Mouse (Mus musculus) MEL (cell line): ENCODE measurements around the gene Topaz1. TPM values are rescaled to one million over a fixed set of nuclear protein-coding genes. Genes with fewer than 3 reads are reported as not detected.

Experiments used
- DNase-seq: peaks from one replicate; pipeline ENCODE4 v3.0.0; 2011; ENCODE audit warnings: low read depth, low spot score
- H3K27ac ChIP-seq: 2 replicates; pipeline ENCODE4 v1.5.1; 2012; ENCODE audit warnings: low read depth, mild to moderate bottlenecking, control low read depth, low read length, moderate library complexity; ENCODE audit not compliant: control insufficient read depth
- H3K27me3 ChIP-seq, 2 experiments: fragments of 150-350 bp in 1 of 2; sonication (generic) in 1 of 2; 2 replicates each; pipeline ENCODE4 v1.6.1; 2012; ENCODE audit warnings: low read length in 2 of 2, mild to moderate bottlenecking in 2 of 2, improper control_type of control experiment in 1 of 2, moderate library complexity in 1 of 2; ENCODE audit not compliant: insufficient read depth in 2 of 2, control insufficient read depth in 1 of 2
- H3K36me3 ChIP-seq, 2 experiments: 2 replicates each; pipeline ENCODE4 v1.6.1; 2012 to 2014; ENCODE audit warnings: low read length in 2 of 2, improper control_type of control experiment in 1 of 2, inconsistent platforms in 1 of 2, mild to moderate bottlenecking in 1 of 2; ENCODE audit not compliant: insufficient read depth in 2 of 2, control insufficient read depth in 1 of 2
- H3K4me1 ChIP-seq, 2 experiments: fragments of 150-350 bp in 1 of 2; sonication (generic) in 1 of 2; 2 replicates each; pipeline ENCODE4 v1.6.1; 2012; ENCODE audit warnings: low read length in 2 of 2, improper control_type of control experiment in 1 of 2, mild to moderate bottlenecking in 1 of 2; ENCODE audit not compliant: insufficient read depth in 2 of 2, control insufficient read depth in 1 of 2
- H3K4me3 ChIP-seq, 2 experiments: fragments of 150-350 bp in 1 of 2; sonication (generic) in 1 of 2; 2 replicates each; pipeline ENCODE4 v1.5.1; 2012; ENCODE audit warnings: low read depth in 2 of 2, low read length in 2 of 2, mild to moderate bottlenecking in 2 of 2, moderate library complexity in 2 of 2, control low read depth in 1 of 2, improper control_type of control experiment in 1 of 2; ENCODE audit not compliant: control insufficient read depth in 1 of 2, insufficient read depth in 1 of 2
- H3K79me2 ChIP-seq: 2 replicates; pipeline ENCODE4 v1.6.1; 2012; ENCODE audit warnings: mild to moderate bottlenecking, low read length, moderate library complexity; ENCODE audit not compliant: control insufficient read depth, poor library complexity, insufficient read depth
- H3K9ac ChIP-seq: 2 replicates; pipeline ENCODE4 v1.6.1; 2012; ENCODE audit warnings: low read depth, mild to moderate bottlenecking, control low read depth, low read length, moderate library complexity; ENCODE audit not compliant: control insufficient read depth, poor library complexity, severe bottlenecking
- H3K9me3 ChIP-seq: fragments of 150-350 bp; sonication (generic); replicated peaks from 2 replicates; pipeline ENCODE4 v1.6.1; 2012; ENCODE audit warnings: mild to moderate bottlenecking, low read length, improper control_type of control experiment, moderate library complexity; ENCODE audit not compliant: insufficient read depth
- BHLHE40 ChIP-seq: IDR thresholded peaks from 2 replicates; pipeline ENCODE4 v1.6.1; 2012; ENCODE audit warnings: low read depth, mild to moderate bottlenecking, inconsistent platforms, low read length, improper control_type of control experiment, borderline replicate concordance
- CHD1 ChIP-seq: IDR thresholded peaks from 2 replicates; pipeline ENCODE4 v1.6.1; 2012; ENCODE audit warnings: low read depth, mild to moderate bottlenecking, inconsistent platforms, low read length, improper control_type of control experiment
- CHD2 ChIP-seq: IDR thresholded peaks from 2 replicates; pipeline ENCODE4 v1.6.1; 2011; ENCODE audit warnings: low read length, improper control_type of control experiment
- ELF1 ChIP-seq: IDR thresholded peaks from 2 replicates; pipeline ENCODE4 v1.6.1; 2014; ENCODE audit warnings: low read depth, mild to moderate bottlenecking, inconsistent platforms, low read length, improper control_type of control experiment, moderate library complexity
- EP300 ChIP-seq, 2 experiments: IDR thresholded peaks; 2 replicates each; pipeline ENCODE4 v1.6.1; 2011; ENCODE audit warnings: improper control_type of control experiment in 2 of 2, low read length in 2 of 2, low read depth in 1 of 2, mild to moderate bottlenecking in 1 of 2
- ETS1 ChIP-seq: IDR thresholded peaks from 2 replicates; pipeline ENCODE4 v1.6.1; 2012; ENCODE audit warnings: low read depth, mild to moderate bottlenecking, inconsistent platforms, low read length, improper control_type of control experiment, moderate library complexity
- GABPA ChIP-seq: IDR thresholded peaks from 2 replicates; pipeline ENCODE4 v1.6.1; 2012; ENCODE audit warnings: low read depth, mild to moderate bottlenecking, inconsistent platforms, low read length, improper control_type of control experiment, moderate library complexity
- MAFK ChIP-seq: IDR thresholded peaks from 2 replicates; pipeline ENCODE4 v1.6.1; 2011; ENCODE audit warnings: low read depth, mild to moderate bottlenecking, low read length, improper control_type of control experiment, borderline replicate concordance
- MAZ ChIP-seq: IDR thresholded peaks from 2 replicates; pipeline ENCODE4 v1.6.1; 2012; ENCODE audit warnings: low read depth, mild to moderate bottlenecking, inconsistent platforms, low read length, improper control_type of control experiment
- MEF2A ChIP-seq: IDR thresholded peaks from 2 replicates; pipeline ENCODE4 v1.6.1; 2014; ENCODE audit warnings: low read depth, mild to moderate bottlenecking, inconsistent platforms, low read length, improper control_type of control experiment; ENCODE audit not compliant: poor library complexity, insufficient replicate concordance, severe bottlenecking; ENCODE audit errors: extremely low read depth
- MXI1 ChIP-seq: IDR thresholded peaks from 2 replicates; pipeline ENCODE4 v1.6.1; 2011; ENCODE audit warnings: mild to moderate bottlenecking, low read depth, low read length, improper control_type of control experiment
- MYC ChIP-seq: IDR thresholded peaks from 2 replicates; pipeline ENCODE4 v1.6.1; 2011; ENCODE audit warnings: low read depth, mild to moderate bottlenecking, low read length, improper control_type of control experiment, moderate library complexity
- NELFE ChIP-seq: IDR thresholded peaks from 2 replicates; pipeline ENCODE4 v1.6.1; 2011; ENCODE audit warnings: low read depth, low read length, improper control_type of control experiment
- POLR2A ChIP-seq, 2 experiments: IDR thresholded peaks; 2 replicates each; pipeline ENCODE4 v1.6.1; 2011 to 2012; ENCODE audit warnings: low read length in 2 of 2, mild to moderate bottlenecking in 2 of 2, control low read depth in 1 of 2, improper control_type of control experiment in 1 of 2, low read depth in 1 of 2, moderate library complexity in 1 of 2; ENCODE audit not compliant: control insufficient read depth in 1 of 2, insufficient read depth in 1 of 2, poor library complexity in 1 of 2
- POLR2AphosphoS2 ChIP-seq: IDR thresholded peaks from 2 replicates; pipeline ENCODE4 v1.6.1; 2011; ENCODE audit warnings: low read length, improper control_type of control experiment
- RAD21 ChIP-seq: IDR thresholded peaks from 2 replicates; pipeline ENCODE4 v1.6.1; 2011; ENCODE audit warnings: mild to moderate bottlenecking, low read depth, low read length, improper control_type of control experiment
- RCOR1 ChIP-seq: IDR thresholded peaks from 2 replicates; pipeline ENCODE4 v1.6.1; 2012; ENCODE audit warnings: low read depth, mild to moderate bottlenecking, inconsistent platforms, low read length, improper control_type of control experiment
- SMC3 ChIP-seq: IDR thresholded peaks from 2 replicates; pipeline ENCODE4 v1.6.1; 2011; ENCODE audit warnings: low read depth, low read length, improper control_type of control experiment
- TAL1 ChIP-seq: IDR thresholded peaks from 2 replicates; pipeline ENCODE4 v1.6.1; 2012; ENCODE audit warnings: mild to moderate bottlenecking, inconsistent platforms, low read length, moderate library complexity, mixed read lengths
- TBP ChIP-seq: IDR thresholded peaks from 2 replicates; pipeline ENCODE4 v1.8.0; 2011; ENCODE audit warnings: low read depth, low read length, improper control_type of control experiment
- USF1 ChIP-seq: IDR thresholded peaks from 2 replicates; pipeline ENCODE4 v1.6.1; 2014; ENCODE audit warnings: low read depth, mild to moderate bottlenecking, inconsistent platforms, low read length, improper control_type of control experiment, moderate library complexity
- ZC3H11A ChIP-seq: IDR thresholded peaks from 2 replicates; pipeline ENCODE4 v1.6.1; 2012; ENCODE audit warnings: low read depth, mild to moderate bottlenecking, inconsistent platforms, low read length, improper control_type of control experiment
- ZMIZ1 ChIP-seq: IDR thresholded peaks from 2 replicates; pipeline ENCODE4 v1.6.1; 2012; ENCODE audit warnings: low read depth, mild to moderate bottlenecking, inconsistent platforms, low read length, improper control_type of control experiment, moderate library complexity
- polyA plus RNA-seq, 2 experiments: library from polyadenylated mRNA; stranded (reverse) in 1 of 2; unstranded in 1 of 2; fragments of >175 nt in 1 of 2; fragments of >200 nt in 1 of 2; gene quantifications; 2 replicates each; pipeline versions ENCODE4 v1.2.1 to v1.2.4; 2012; ENCODE audit warnings: low replicate concordance in 2 of 2, low read depth in 1 of 2; ENCODE audit not compliant: insufficient read length in 2 of 2, insufficient read depth in 1 of 2, missing spikeins in 1 of 2
- total RNA-seq: library from RNA; depleted of rRNA; stranded (reverse); fragments of 300-350 nt; gene quantifications from 2 replicates; pipeline ENCODE4 v1.2.3, GENCODE M21; 2012

Topaz1 gene
- total and polyA plus RNA-seq, 3 experiments: not detected

DNA sequence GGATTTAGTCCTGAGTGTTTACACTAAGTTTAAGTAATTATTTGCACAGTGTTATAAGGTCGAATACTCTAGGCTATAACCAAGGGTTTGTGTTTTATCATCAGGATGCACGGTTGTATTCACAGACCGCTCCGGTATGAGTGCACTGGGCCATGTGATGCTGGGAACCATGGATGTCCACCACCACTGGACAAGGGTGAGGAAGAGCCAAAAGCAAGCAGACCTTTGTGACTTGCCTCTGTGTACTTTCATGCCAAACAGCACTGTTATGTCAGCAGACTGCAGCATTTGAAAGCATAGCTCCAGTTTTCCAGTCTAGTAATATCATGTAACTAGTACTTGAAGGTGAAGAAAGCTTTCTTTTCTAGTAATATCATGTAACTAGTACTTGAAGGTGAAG lies 79.6 kb downstream of the Topaz1 start:
- no peak overlapping the region for H3K9ac ChIP-seq
- TF ChIP-seq TAL1: no peak
- TF ChIP-seq CHD2: no peak
- TF ChIP-seq BHLHE40: no peak
- TF ChIP-seq MXI1: no peak
- no peak for TF ChIP-seq TBP
- TF ChIP-seq RAD21: no peak
- no peak for TF ChIP-seq MEF2A
- TF ChIP-seq ZMIZ1: no peak
- no peaks in the 10 kb centered on the region for H3K4me1 ChIP-seq
- DNase-seq: no peak
- no peaks in the 10 kb centered on the region for H3K27me3 ChIP-seq
- no peaks in the 10 kb centered on the region; a peak in 2 of 4 replicates for H3K36me3 ChIP-seq
- no peaks in the 10 kb centered on the region for H3K9me3 ChIP-seq
- no peak overlapping the region for H3K27ac ChIP-seq
- no peaks in the 10 kb centered on the region for H3K79me2 ChIP-seq
- no peak overlapping the region for H3K4me3 ChIP-seq

GRCm38 (mm10) chr9:122829826-122830380 lies 82.8 kb downstream of the Topaz1 start:
- H3K9ac ChIP-seq: no peak overlapping the region
- H3K79me2 ChIP-seq: no peaks in the 10 kb centered on the region
- no peaks in the 10 kb centered on the region for H3K27me3 ChIP-seq
- TF ChIP-seq USF1 (no peak), EP300 (IDR thresholded peaks at IDR 0.05; ENCODE audit: low read depth in 1 of 2, low read length in 2 of 2) (no peak), TBP (no peak), MAFK (no peak), ELF1 (no peak), SMC3 (no peak), BHLHE40 (no peak), RAD21 (no peak), CHD2 (no peak), CHD1 (no peak), MYC (no peak), ZC3H11A (no peak), MAZ (no peak), RCOR1 (no peak), POLR2A (IDR thresholded peaks at IDR 0.05; ENCODE audit: control insufficient read depth in 1 of 2, insufficient read depth in 1 of 2, low read depth in 1 of 2, low read length in 2 of 2, poor library complexity in 1 of 2) (no peak), GABPA (no peak), POLR2AphosphoS2 (no peak), NELFE (no peak), MEF2A (no peak), ETS1 (no peak)
- H3K4me3 ChIP-seq: no peak overlapping the region
- no peak overlapping the region for H3K27ac ChIP-seq
- no peak for DNase-seq
- H3K9me3 ChIP-seq: no peaks in the 10 kb centered on the region
- H3K4me1 ChIP-seq: no peaks in the 10 kb centered on the region
- no peaks in the 10 kb centered on the region; a peak in 1 of 4 replicates for H3K36me3 ChIP-seq
